Mouse (Mus musculus): ENCODE results near the gene Arcn1. TPM values are rescaled to one million over a fixed set of nuclear protein-coding genes. Genes with fewer than 3 reads are reported as not detected.
A peak's percentile ranks its signal among the peaks of the same experiment; 100 is the strongest.

Arcn1 gene
- polyA plus RNA-seq, 1 experiment from 2014 or later, result 113 TPM

- H3K9me3 ChIP-seq (ENCODE audit: control insufficient read depth), result no peaks in the 10 kb centered on the region
- peak overlapping the region; percentile 82 for H3K4me2 ChIP-seq (replicated peaks; ENCODE audit: low read depth)
- 37% methylated on average over 28 of the region's 28 CpGs for WGBS
- H3K27me3 ChIP-seq (replicated peaks; ENCODE audit: control insufficient read depth, insufficient read depth, low read length), result no peaks in the 10 kb centered on the region; the same call in 1 of the 2 replicates
- H3K27ac ChIP-seq (ENCODE audit: low read depth, low read length), result no peak overlapping the region
- H3K4me1 ChIP-seq (replicated peaks; ENCODE audit: control insufficient read depth, insufficient read depth, low read length), result no peaks in the 10 kb centered on the region; the same call in 1 of the 2 replicates
- peak overlapping the region; percentile 18; the same call in 1 of the 2 replicates for H3K9ac ChIP-seq (ENCODE audit: low read depth, low read length)
- H3K36me3 ChIP-seq (ENCODE audit: control insufficient read depth, insufficient read depth), result peaks cover 17% of the 10 kb centered on the region; the same call in 1 of the 2 replicates
- no peak for TF ChIP-seq CTCF (IDR thresholded peaks at IDR 0.05; ENCODE audit: low read depth)
- no peak for ATAC-seq
- peak overlapping the region; percentile 41 for H3K4me3 ChIP-seq (ENCODE audit: low read depth, low read length)
Measured at GRCm38 (mm10) chr9:44707749-44708428, 59.8 kb downstream of the Arcn1 start.

DNA sequence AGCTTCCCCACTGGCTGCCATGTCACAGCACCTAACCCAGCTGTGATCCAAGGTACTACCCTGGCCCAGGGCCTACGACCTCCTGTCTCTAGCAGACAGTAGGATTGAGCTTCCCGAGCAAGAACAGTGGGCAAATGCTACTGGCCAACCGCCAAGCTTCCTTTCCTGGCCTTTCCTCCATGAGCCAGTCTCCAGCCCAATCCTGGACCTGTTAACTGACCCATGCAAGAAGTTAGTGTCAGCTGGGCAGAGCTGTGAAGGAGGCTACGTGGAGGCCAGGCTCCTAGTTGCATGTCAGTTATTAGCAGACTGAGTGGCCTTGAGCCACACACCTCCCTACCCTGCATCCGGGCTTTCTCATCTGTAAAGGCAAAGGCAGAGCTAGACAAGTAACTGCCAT lies 67.9 kb downstream of the Arcn1 start:
- no peak for TF ChIP-seq CTCF (IDR thresholded peaks at IDR 0.05; ENCODE audit: low read depth)
- WGBS, result 84% methylated on average over 5 of the region's 5 CpGs
- no peak overlapping the region for H3K4me2 ChIP-seq (replicated peaks; ENCODE audit: low read depth)
- no peaks in the 10 kb centered on the region for H3K27me3 ChIP-seq (replicated peaks; ENCODE audit: control insufficient read depth, insufficient read depth, low read length)
- H3K9ac ChIP-seq (ENCODE audit: low read depth, low read length), result no peak overlapping the region
- H3K36me3 ChIP-seq (ENCODE audit: control insufficient read depth, insufficient read depth), result peaks cover 23% of the 10 kb centered on the region; the same call in 1 of the 2 replicates
- ATAC-seq, result no peak
- H3K27ac ChIP-seq (ENCODE audit: low read depth, low read length), result no peak overlapping the region
- no peaks in the 10 kb centered on the region for H3K9me3 ChIP-seq (ENCODE audit: control insufficient read depth)
- no peak overlapping the region for H3K4me3 ChIP-seq (ENCODE audit: low read depth, low read length)
- H3K4me1 ChIP-seq (replicated peaks; ENCODE audit: control insufficient read depth, insufficient read depth, low read length), result no peaks in the 10 kb centered on the region

- Histone ChIP-seq H3K4me3 (ENCODE audit: low read depth, low read length) (no peak overlapping the region), H3K27ac (ENCODE audit: low read depth, low read length) (no peak overlapping the region), H3K36me3 (ENCODE audit: control insufficient read depth, insufficient read depth) (peaks cover 28% of the 10 kb centered on the region; the same call in 1 of the 2 replicates), H3K4me2 (replicated peaks; ENCODE audit: low read depth) (no peak overlapping the region), H3K27me3 (replicated peaks; ENCODE audit: control insufficient read depth, insufficient read depth, low read length) (no peaks in the 10 kb centered on the region), H3K9ac (ENCODE audit: low read depth, low read length) (no peak overlapping the region), H3K9me3 (ENCODE audit: control insufficient read depth) (no peaks in the 10 kb centered on the region), H3K4me1 (replicated peaks; ENCODE audit: control insufficient read depth, insufficient read depth, low read length) (no peaks in the 10 kb centered on the region)
- no peak for TF ChIP-seq CTCF (IDR thresholded peaks at IDR 0.05; ENCODE audit: low read depth)
- WGBS, result 93% methylated on average over 10 of the region's 10 CpGs
- ATAC-seq, result no peak
Measured at GRCm38 (mm10) chr9:44699196-44699595, 68.4 kb downstream of the Arcn1 start.

DNA sequence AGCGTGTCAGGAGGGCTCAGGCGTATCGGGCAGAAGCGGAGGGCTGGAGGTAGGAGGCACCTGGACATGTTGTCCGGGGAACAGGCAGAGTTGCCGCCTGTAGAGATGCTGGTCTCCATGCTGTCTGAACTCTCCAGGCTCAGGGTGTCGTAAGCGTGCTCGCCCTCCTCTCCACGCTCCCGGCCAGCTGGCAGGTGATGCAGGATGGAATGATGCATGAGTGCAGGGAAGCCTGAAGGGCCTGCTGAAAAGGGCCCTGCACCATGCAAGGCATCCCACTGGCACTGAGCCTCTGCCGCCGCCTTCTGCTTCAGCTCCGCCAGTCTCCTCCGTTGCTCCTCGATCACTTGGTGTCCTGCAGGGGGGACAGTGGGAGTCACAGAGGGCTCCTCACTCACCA lies 69.8 kb downstream of the Arcn1 start:
- H3K36me3 ChIP-seq (ENCODE audit: control insufficient read depth, insufficient read depth), result peaks cover 33% of the 10 kb centered on the region
- no peak for ATAC-seq
- H3K9ac ChIP-seq (ENCODE audit: low read depth, low read length), result no peak overlapping the region
- no peaks in the 10 kb centered on the region for H3K27me3 ChIP-seq (replicated peaks; ENCODE audit: control insufficient read depth, insufficient read depth, low read length)
- WGBS, result 91% methylated on average over 16 of the region's 16 CpGs
- no peak overlapping the region for H3K4me3 ChIP-seq (ENCODE audit: low read depth, low read length)
- no peaks in the 10 kb centered on the region for H3K4me1 ChIP-seq (replicated peaks; ENCODE audit: control insufficient read depth, insufficient read depth, low read length)
- TF ChIP-seq CTCF (IDR thresholded peaks at IDR 0.05; ENCODE audit: low read depth), result no peak
- no peak overlapping the region for H3K27ac ChIP-seq (ENCODE audit: low read depth, low read length)
- H3K4me2 ChIP-seq (replicated peaks; ENCODE audit: low read depth), result no peak overlapping the region
- no peaks in the 10 kb centered on the region for H3K9me3 ChIP-seq (ENCODE audit: control insufficient read depth)

- H3K36me3 ChIP-seq (ENCODE audit: control insufficient read depth, insufficient read depth), result peaks cover 23% of the 10 kb centered on the region
Measured at GRCm38 (mm10) chr9:44693071-44693470, 74.6 kb downstream of the Arcn1 start.

GRCm38 (mm10) chr9:44691671-44692520 lies 75.7 kb downstream of the Arcn1 start:
- ATAC-seq, result peak; percentile 76
- no peak overlapping the region for H3K9ac ChIP-seq (ENCODE audit: low read depth, low read length)
- no peaks in the 10 kb centered on the region for H3K4me1 ChIP-seq (replicated peaks; ENCODE audit: control insufficient read depth, insufficient read depth, low read length)
- no peak for TF ChIP-seq CTCF (IDR thresholded peaks at IDR 0.05; ENCODE audit: low read depth)
- peaks cover 26% of the 10 kb centered on the region for H3K36me3 ChIP-seq (ENCODE audit: control insufficient read depth, insufficient read depth)
- H3K27me3 ChIP-seq (replicated peaks; ENCODE audit: control insufficient read depth, insufficient read depth, low read length), result no peaks in the 10 kb centered on the region
- no peaks in the 10 kb centered on the region for H3K9me3 ChIP-seq (ENCODE audit: control insufficient read depth)
- 50% methylated on average over 21 of the region's 21 CpGs for WGBS
- H3K27ac ChIP-seq (ENCODE audit: low read depth, low read length), result peak overlapping the region; percentile 8
- 0 out of 2 replicates have a peak overlapping the region, but pooled peaks have one; percentile 14 for H3K4me2 ChIP-seq (replicated peaks; ENCODE audit: low read depth)
- H3K4me3 ChIP-seq (ENCODE audit: low read depth, low read length), result no peak overlapping the region

More at GRCm38 (mm10) chr9:44693071-44693470, 74.6 kb downstream of the Arcn1 start:
- H3K27ac ChIP-seq (ENCODE audit: low read depth, low read length), result no peak overlapping the region
- no peak for ATAC-seq
- WGBS, result 91% methylated on average over 11 of the region's 11 CpGs
- no peak overlapping the region for H3K4me2 ChIP-seq (replicated peaks; ENCODE audit: low read depth)
- no peaks in the 10 kb centered on the region for H3K27me3 ChIP-seq (replicated peaks; ENCODE audit: control insufficient read depth, insufficient read depth, low read length)
- no peaks in the 10 kb centered on the region for H3K4me1 ChIP-seq (replicated peaks; ENCODE audit: control insufficient read depth, insufficient read depth, low read length)
- H3K9ac ChIP-seq (ENCODE audit: low read depth, low read length), result no peak overlapping the region
- no peak for TF ChIP-seq CTCF (IDR thresholded peaks at IDR 0.05; ENCODE audit: low read depth)
- no peak overlapping the region for H3K4me3 ChIP-seq (ENCODE audit: low read depth, low read length)
- H3K9me3 ChIP-seq (ENCODE audit: control insufficient read depth), result no peaks in the 10 kb centered on the region

Other genes starting within 250 kb of the Arcn1 start
- gene Cxcr5, start 206.0 kb downstream of the Arcn1 start, polyA plus RNA-seq (2015; fragmentation: Nextera tagmentation; extraction: Ambion mirVana), result 0.21 and 0.25 TPM in 2 replicates
- gene Ddx6, start 163.0 kb downstream of the Arcn1 start, polyA plus RNA-seq (2015; fragmentation: Nextera tagmentation; extraction: Ambion mirVana), result 7.3 and 9.5 TPM in 2 replicates
- 2.1 and 2.4 TPM in 2 replicates for gene Treh, start 94.6 kb downstream of the Arcn1 start, polyA plus RNA-seq (2015; fragmentation: Nextera tagmentation; extraction: Ambion mirVana)
- 6.2 and 6.9 TPM in 2 replicates for gene Phldb1, start 32.6 kb downstream of the Arcn1 start, polyA plus RNA-seq (2015; fragmentation: Nextera tagmentation; extraction: Ambion mirVana)
- gene Ift46, start 63 bp upstream of the Arcn1 start, polyA plus RNA-seq (2015; fragmentation: Nextera tagmentation; extraction: Ambion mirVana), result 52.8 and 56.9 TPM in 2 replicates
- gene Tmem25, start 31.5 kb upstream of the Arcn1 start, polyA plus RNA-seq (2015; fragmentation: Nextera tagmentation; extraction: Ambion mirVana), result 4.2 and 4.9 TPM in 2 replicates
- 3.2 and 4.0 TPM in 2 replicates for gene Ttc36, start 35.2 kb upstream of the Arcn1 start, polyA plus RNA-seq (2015; fragmentation: Nextera tagmentation; extraction: Ambion mirVana)
- gene Kmt2a, start 113.5 kb upstream of the Arcn1 start, polyA plus RNA-seq (2015; fragmentation: Nextera tagmentation; extraction: Ambion mirVana), result 2.9 and 3.4 TPM in 2 replicates
- 1,311 and 1,336 TPM in 2 replicates for gene Atp5l, start 152.9 kb upstream of the Arcn1 start, polyA plus RNA-seq (2015; fragmentation: Nextera tagmentation; extraction: Ambion mirVana)
- 12.7 and 12.9 TPM in 2 replicates for gene Ube4a, start 197.8 kb upstream of the Arcn1 start, polyA plus RNA-seq (2015; fragmentation: Nextera tagmentation; extraction: Ambion mirVana)
- 0.61 and 0.78 TPM in 2 replicates for gene Cd3g, start 212.6 kb upstream of the Arcn1 start, polyA plus RNA-seq (2015; fragmentation: Nextera tagmentation; extraction: Ambion mirVana)
- 0.51 and 0.95 TPM in 2 replicates for gene Cd3d, start 213.9 kb upstream of the Arcn1 start, polyA plus RNA-seq (2015; fragmentation: Nextera tagmentation; extraction: Ambion mirVana)
- gene Cd3e, start 241.8 kb upstream of the Arcn1 start, polyA plus RNA-seq (2015; fragmentation: Nextera tagmentation; extraction: Ambion mirVana), result 0.37 and 0.74 TPM in 2 replicates